In genomic region chr8:121897205-121897604, GRCm38 (mm10) we compare ENCODE assay signal across 12 mouse cellular contexts. TPM values are rescaled to one million over a fixed set of nuclear protein-coding genes. Genes with fewer than 3 reads are reported as not detected.
DNase-seq lines count a peak whose midpoint lies in the region; ATAC-seq and TF ChIP-seq lines count a peak whose summit lies in the region.
"Had no signal": no experiment of that assay in that cellular context is flagged by ENCODE, and none has a peak within 500 bp of the region (broad histone marks: within the 10 kb centered on the region; RNA-seq: fewer than 3 reads in every experiment).

No protein-coding gene starts in this region.

- WGBS in embryonic facial prominence, embryonic 12.5 days: 68% methylated on average over 9 of the region's 9 CpGs
- 76% methylated on average over 9 of the region's 9 CpGs for WGBS in hindbrain, embryonic 12.5 days
- WGBS in midbrain, embryonic 14.5 days: 77% methylated on average over 9 of the region's 9 CpGs
- WGBS in thymus, adult 2 months: 93% methylated on average over 9 of the region's 9 CpGs

- peak overlapping the region; percentile 74 for H3K27ac ChIP-seq in left cerebral cortex, adult 2 months
- H3K27ac ChIP-seq in embryonic facial prominence, embryonic 12.5 days: peak overlapping the region; percentile 76; the same call in 1 of the 2 replicates
- H3K27ac ChIP-seq in hindbrain, embryonic 12.5 days: no peak overlapping the region
- no peak overlapping the region for H3K27ac ChIP-seq in midbrain, embryonic 14.5 days (replicated peaks; ENCODE audit: low read depth, low read length)
- H3K27ac ChIP-seq in thymus, adult 2 months (ENCODE audit: control insufficient read depth, insufficient read depth, low read length): no peak overlapping the region

- 0 out of 2 replicates have a peak, but pooled peaks cover 8% of the 10 kb centered on the region for H3K36me3 ChIP-seq in embryonic facial prominence, embryonic 12.5 days
- no peaks in the 10 kb centered on the region for H3K36me3 ChIP-seq in hindbrain, embryonic 12.5 days
- H3K36me3 ChIP-seq in midbrain, embryonic 14.5 days (ENCODE audit: control insufficient read depth, insufficient read depth, low read length): no peaks in the 10 kb centered on the region
- H3K36me3 ChIP-seq in thymus, adult 2 months (ENCODE audit: control insufficient read depth, insufficient read depth, low read length): no peaks in the 10 kb centered on the region

- TF ChIP-seq CTCF in left cerebral cortex, adult 2 months (IDR thresholded peaks at IDR 0.05): no peak
- TF ChIP-seq CTCF in thymus, adult 2 months (IDR thresholded peaks at IDR 0.05; ENCODE audit: borderline replicate concordance, control insufficient read depth, extremely low read depth, insufficient read depth, low read length, poor library complexity): no peak

- H3K4me1 ChIP-seq in embryonic facial prominence, embryonic 12.5 days: peaks cover 33% of the 10 kb centered on the region
- peaks cover 45% of the 10 kb centered on the region for H3K4me1 ChIP-seq in hindbrain, embryonic 12.5 days
- peaks cover 33% of the 10 kb centered on the region for H3K4me1 ChIP-seq in midbrain, embryonic 14.5 days (ENCODE audit: control insufficient read depth, insufficient read depth, low read length)
- H3K4me1 ChIP-seq in thymus, adult 2 months (replicated peaks; ENCODE audit: control insufficient read depth, insufficient read depth, low read length): peaks cover 20% of the 10 kb centered on the region

- H3K9me3 ChIP-seq in embryonic facial prominence, embryonic 12.5 days: no peaks in the 10 kb centered on the region
- no peaks in the 10 kb centered on the region for H3K9me3 ChIP-seq in hindbrain, embryonic 12.5 days (replicated peaks)
- no peaks in the 10 kb centered on the region for H3K9me3 ChIP-seq in midbrain, embryonic 14.5 days (ENCODE audit: control insufficient read depth, low read length)
- H3K9me3 ChIP-seq: limb, embryonic 15.5 days had no signal

- no peak overlapping the region for H3K9ac ChIP-seq in embryonic facial prominence, embryonic 12.5 days
- H3K9ac ChIP-seq in hindbrain, embryonic 12.5 days: peak overlapping the region; percentile 24; the same call in 1 of the 2 replicates
- H3K9ac ChIP-seq in midbrain, embryonic 14.5 days (replicated peaks; ENCODE audit: low read length): no peak overlapping the region

- H3K27me3 ChIP-seq in embryonic facial prominence, embryonic 12.5 days: no peaks in the 10 kb centered on the region
- no peaks in the 10 kb centered on the region for H3K27me3 ChIP-seq in hindbrain, embryonic 12.5 days
- no peaks in the 10 kb centered on the region for H3K27me3 ChIP-seq in midbrain, embryonic 14.5 days (ENCODE audit: control insufficient read depth, insufficient read depth, low read length)
- H3K27me3 ChIP-seq in thymus, adult 2 months (ENCODE audit: control insufficient read depth, insufficient read depth, low read length): no peaks in the 10 kb centered on the region
- H3K27me3 ChIP-seq: limb, embryonic 15.5 days had no signal

- ATAC-seq in embryonic facial prominence, embryonic 12.5 days (ENCODE audit: insufficient number of reproducible peaks, insufficient read depth, low FRiP score, low TSS enrichment): no peak
- ATAC-seq in hindbrain, embryonic 12.5 days (ENCODE audit: low FRiP score): no peak
- no peak for ATAC-seq in midbrain, embryonic 14.5 days (ENCODE audit: low FRiP score, low TSS enrichment)

- no peak for DNase-seq in left cerebral cortex, adult 2 months (ENCODE audit: extremely low spot score in 1 of 2, low spot score in 2 of 2)
- DNase-seq in left cerebral cortex, postnatal 10 days (ENCODE audit: extremely low spot score in 1 of 2, low spot score in 2 of 2): no peak
- DNase-seq in midbrain, embryonic 14.5 days: no peak
- no peak for DNase-seq in thymus, adult 18-20 months
- no peak for DNase-seq in left cerebral cortex, postnatal 14 days (ENCODE audit: low spot score in 2 of 2)
- no peak for DNase-seq in thymus, adult 2 months
- DNase-seq: adrenal gland, postnatal 14 days had no signal

- TF ChIP-seq POLR2A in thymus, adult 2 months (IDR thresholded peaks at IDR 0.05; ENCODE audit: control insufficient read depth, extremely low read depth, insufficient read depth, low read length, poor library complexity): no peak

- no peak overlapping the region for H3K4me2 ChIP-seq in embryonic facial prominence, embryonic 12.5 days (replicated peaks)
- H3K4me2 ChIP-seq in hindbrain, embryonic 12.5 days (replicated peaks): 0 out of 2 replicates have a peak overlapping the region, but pooled peaks have one; percentile 22
- H3K4me2 ChIP-seq in midbrain, embryonic 14.5 days (ENCODE audit: low read length): 0 out of 2 replicates have a peak overlapping the region, but pooled peaks have one; percentile 3

- intact Hi-C loops in left cerebral cortex, adult 2 months (cut with DNase I): no loop called here
- intact Hi-C loops in left cerebral cortex, postnatal 10 days (cut with DNase I): no loop called here
- intact Hi-C loops in left cerebral cortex, postnatal 14 days (cut with DNase I): no loop called here

- no peak overlapping the region for H3K4me3 ChIP-seq in left cerebral cortex, adult 2 months
- H3K4me3 ChIP-seq in embryonic facial prominence, embryonic 12.5 days: no peak overlapping the region
- no peak overlapping the region for H3K4me3 ChIP-seq in hindbrain, embryonic 12.5 days
- no peak overlapping the region for H3K4me3 ChIP-seq in midbrain, embryonic 14.5 days (replicated peaks; ENCODE audit: low read depth, low read length)
- H3K4me3 ChIP-seq in thymus, adult 2 months (ENCODE audit: control insufficient read depth, insufficient read depth, low read length): no peak overlapping the region
- H3K4me3 ChIP-seq: limb, embryonic 15.5 days had no signal

RNA-seq across cellular contexts. Expression of gene Slc7a5, which starts 10.3 kb away (rescaled TPM):
- 10 to 100 TPM; 61.5 to 63.2 TPM for total RNA-seq in left cerebral cortex, adult 2 months (2021)
- 100 to 1,000 TPM; 132 to 155 TPM for total RNA-seq in left cerebral cortex, postnatal 10 days (2021)
- 17.4 and 17.5 TPM in 2 replicates for polyA plus RNA-seq in embryonic facial prominence, embryonic 12.5 days (2016; fragmentation: Nextera tagmentation; extraction: Ambion mirVana)
- polyA plus RNA-seq in hindbrain, embryonic 12.5 days (2016; fragmentation: Nextera tagmentation; extraction: Ambion mirVana): 29.4 and 33.2 TPM in 2 replicates
- polyA plus RNA-seq in midbrain, embryonic 14.5 days (2014; fragmentation: Nextera tagmentation; extraction: Ambion mirVana): 42.0 and 54.0 TPM in 2 replicates
- total RNA-seq in left cerebral cortex, postnatal 14 days (2021): 100 to 1,000 TPM; 114 to 130 TPM
- polyA plus RNA-seq in thymus, adult 2 months (2012; rRNA removed): 45.9 and 66.8 TPM in 2 replicates

RNA-seq across cellular contexts. Expression of gene Car5a, which starts 47.5 kb away (rescaled TPM):
- total RNA-seq in left cerebral cortex, adult 2 months (2021): not detected
- total RNA-seq in left cerebral cortex, postnatal 10 days (2021): not detected
- polyA plus RNA-seq in embryonic facial prominence, embryonic 12.5 days (2016; fragmentation: Nextera tagmentation; extraction: Ambion mirVana): not detected in 2 replicates
- polyA plus RNA-seq in hindbrain, embryonic 12.5 days (2016; fragmentation: Nextera tagmentation; extraction: Ambion mirVana): 0.18 TPM in 1 of 2 replicates, not detected in the other
- polyA plus RNA-seq in midbrain, embryonic 14.5 days (2014; fragmentation: Nextera tagmentation; extraction: Ambion mirVana): not detected in 2 replicates
- total RNA-seq in left cerebral cortex, postnatal 14 days (2021): under 1 TPM in 1 of 2 experiments, not detected in 1; 0.29 TPM
- 0.75 TPM in 1 of 2 replicates, not detected in the other for polyA plus RNA-seq in thymus, adult 2 months (2012; rRNA removed)
- total RNA-seq: gastrocnemius, adult 8-10 months had no signal
- polyA plus RNA-seq: limb, embryonic 15.5 days; urinary bladder, adult 2 months had no signal

RNA-seq across cellular contexts. Expression of gene Banp, which starts 52.3 kb away (rescaled TPM):
- total RNA-seq in left cerebral cortex, adult 2 months (2021): 10 to 100 TPM; 31.4 to 62.5 TPM
- 10 to 100 TPM; 20.8 to 22.7 TPM for total RNA-seq in left cerebral cortex, postnatal 10 days (2021)
- 46.0 and 55.6 TPM in 2 replicates for polyA plus RNA-seq in embryonic facial prominence, embryonic 12.5 days (2016; fragmentation: Nextera tagmentation; extraction: Ambion mirVana)
- polyA plus RNA-seq in hindbrain, embryonic 12.5 days (2016; fragmentation: Nextera tagmentation; extraction: Ambion mirVana): 48.3 and 57.3 TPM in 2 replicates
- polyA plus RNA-seq in midbrain, embryonic 14.5 days (2014; fragmentation: Nextera tagmentation; extraction: Ambion mirVana): 47.7 and 48.7 TPM in 2 replicates
- total RNA-seq in left cerebral cortex, postnatal 14 days (2021): 10 to 100 TPM; 27.4 to 38.5 TPM
- 151 and 153 TPM in 2 replicates for polyA plus RNA-seq in thymus, adult 2 months (2012; rRNA removed)

Comparison
In these comparisons a context has a peak if more than half of its experiments do, and no peak if none do; other contexts are left out.
1. H3K27ac ChIP-seq: peak in left cerebral cortex, adult 2 months (single experiment) and embryonic facial prominence, embryonic 12.5 days (single experiment); none in hindbrain, embryonic 12.5 days (single experiment), midbrain, embryonic 14.5 days (single experiment) and thymus, adult 2 months (single experiment).